Mouse (Mus musculus): ENCODE measurements around the gene Dot1l.

DNA sequence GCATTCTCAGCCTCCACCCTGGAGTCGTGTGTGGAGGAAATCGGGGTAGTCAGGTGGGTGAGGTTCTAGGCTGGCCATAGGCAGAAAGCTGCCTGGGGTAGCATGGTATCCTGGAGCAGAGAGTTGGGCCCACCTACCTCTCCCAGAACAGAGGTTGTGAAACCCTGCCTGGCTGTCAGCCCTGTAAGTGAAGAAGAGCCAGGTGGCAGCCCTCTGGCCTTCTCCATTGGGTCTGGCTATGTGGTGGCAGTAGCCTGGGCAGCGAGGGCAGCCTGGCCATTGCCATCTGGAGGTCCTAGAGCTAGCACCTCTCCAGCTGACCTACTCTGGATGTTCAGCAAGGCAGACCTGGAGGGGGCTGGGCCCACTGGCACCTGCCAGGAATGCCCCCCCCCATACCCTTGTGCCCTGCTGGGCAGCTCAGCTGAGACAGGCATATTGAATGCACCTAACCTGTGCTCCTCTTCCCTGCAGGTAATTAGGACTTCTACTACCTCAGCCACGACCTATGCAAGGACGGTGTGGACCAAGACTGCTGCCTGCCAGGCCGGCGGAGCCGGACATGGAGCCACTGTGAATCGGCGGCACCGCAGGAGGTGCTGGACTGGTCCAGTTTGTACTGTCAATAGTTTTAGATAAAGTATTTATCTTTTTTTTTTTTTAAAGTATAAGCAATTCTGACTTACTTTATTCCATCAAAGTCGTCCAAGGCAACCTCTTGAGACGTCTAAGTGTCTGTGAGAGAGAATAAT is 38.2 kb downstream of the Dot1l start:
- no peak for TF ChIP-seq ZC3H11A (IDR thresholded peaks at IDR 0.05; ENCODE audit: borderline replicate concordance, low read depth, low read length)
- no peak for TF ChIP-seq HCFC1 (IDR thresholded peaks at IDR 0.05; ENCODE audit: borderline replicate concordance, insufficient read depth, low read length)
- no peak for TF ChIP-seq CHD2 (IDR thresholded peaks at IDR 0.05; ENCODE audit: low read depth, low read length)
- TF ChIP-seq ZNF384 (IDR thresholded peaks at IDR 0.05; ENCODE audit: low read depth, low read length) = no peak
- TF ChIP-seq MAFK (IDR thresholded peaks at IDR 0.05; ENCODE audit: insufficient read depth, low read depth, low read length) = no peak
